Mouse (Mus musculus): ENCODE results near the gene Pmf1.
"Not testable (repeated sequence)": the region's sequence is repeated elsewhere in the genome, so short reads cannot be mapped to it uniquely, and the experiment has no call there.

The Pmf1 gene

GRCm38 (mm10) chr3:88437454-88437853, 27.3 kb upstream of the Pmf1 start:
- DNase-seq (ENCODE audit: low spot score in 2 of 2) = no peak

GRCm38 (mm10) chr3:88436395-88437201, 26.5 kb upstream of the Pmf1 start:
- DNase-seq (ENCODE audit: low spot score in 2 of 2) = peak; percentile 38 to 39

GRCm38 (mm10) chr3:88435515-88435914, 25.4 kb upstream of the Pmf1 start:
- DNase-seq (ENCODE audit: low spot score in 2 of 2) = no peak

GRCm38 (mm10) chr3:88428639-88429038, 18.5 kb upstream of the Pmf1 start:
- not testable (repeated sequence) for DNase-seq (ENCODE audit: low spot score in 2 of 2)

- DNase-seq (ENCODE audit: low spot score in 2 of 2) = no peak
Observed at GRCm38 (mm10) chr3:88427342-88427905, 17.3 kb upstream of the Pmf1 start.

GRCm38 (mm10) chr3:88425708-88426420, 15.7 kb upstream of the Pmf1 start:
- no peak for DNase-seq (ENCODE audit: low spot score in 2 of 2)

- no peak for DNase-seq (ENCODE audit: low spot score in 2 of 2)
Observed at GRCm38 (mm10) chr3:88425330-88425689, 15.2 kb upstream of the Pmf1 start.

GRCm38 (mm10) chr3:88424605-88425329, 14.6 kb upstream of the Pmf1 start, which contains the start of gene Slc25a44:
Slc25a44 (minus strand) TSS chr3:88425139.
- DNase-seq (ENCODE audit: low spot score in 2 of 2) = peak; percentile 98

GRCm38 (mm10) chr3:88422020-88422720, 12.0 kb upstream of the Pmf1 start:
- DNase-seq (ENCODE audit: low spot score in 2 of 2) = no peak

- no peak for DNase-seq (ENCODE audit: low spot score in 2 of 2)
Observed at GRCm38 (mm10) chr3:88420771-88421170, 10.6 kb upstream of the Pmf1 start.

GRCm38 (mm10) chr3:88418016-88418415, 7.9 kb upstream of the Pmf1 start:
- no peak for DNase-seq (ENCODE audit: low spot score in 2 of 2)

GRCm38 (mm10) chr3:88415668-88416067, 5.5 kb upstream of the Pmf1 start:
- DNase-seq (ENCODE audit: low spot score in 2 of 2) = no peak

- no peak for DNase-seq (ENCODE audit: low spot score in 2 of 2)
Observed at GRCm38 (mm10) chr3:88412636-88413035, 2.5 kb upstream of the Pmf1 start.

GRCm38 (mm10) chr3:88411681-88412080, 1.6 kb upstream of the Pmf1 start:
- DNase-seq (ENCODE audit: low spot score in 2 of 2) = peak in 1 of 2 experiments; percentile 31

GRCm38 (mm10) chr3:88410645-88411031, 507 bp upstream of the Pmf1 start:
- DNase-seq (ENCODE audit: low spot score in 2 of 2) = peak in 1 of 2 experiments; percentile 29

GRCm38 (mm10) chr3:88408953-88409352, 1.2 kb downstream of the Pmf1 start:
- no peak for DNase-seq (ENCODE audit: low spot score in 2 of 2)

- DNase-seq (ENCODE audit: low spot score in 2 of 2) = no peak
Observed at GRCm38 (mm10) chr3:88407529-88407928, 2.6 kb downstream of the Pmf1 start.

- peak; percentile 46 to 67 for DNase-seq (ENCODE audit: low spot score in 2 of 2)
Observed at GRCm38 (mm10) chr3:88407090-88407489, 3.0 kb downstream of the Pmf1 start.

- no peak for DNase-seq (ENCODE audit: low spot score in 2 of 2)
Observed at GRCm38 (mm10) chr3:88403522-88404230, 6.5 kb downstream of the Pmf1 start.

GRCm38 (mm10) chr3:88398666-88399065, 11.5 kb downstream of the Pmf1 start:
- DNase-seq (ENCODE audit: low spot score in 2 of 2) = no peak

- no peak for DNase-seq (ENCODE audit: low spot score in 2 of 2)
Observed at GRCm38 (mm10) chr3:88395742-88396141, 14.4 kb downstream of the Pmf1 start.

Data from heart, adult 9 months (tissue).